In genomic region chr13:117286939-117287338, GRCm38 (mm10) we compare ENCODE assay signal across 14 mouse cellular contexts.
DNase-seq lines count a peak whose midpoint lies in the region; ATAC-seq and TF ChIP-seq lines count a peak whose summit lies in the region.
"Had no signal": no experiment of that assay in that cellular context is flagged by ENCODE, and none has a peak within 500 bp of the region (broad histone marks: within the 10 kb centered on the region; RNA-seq: fewer than 3 reads in every experiment).

No protein-coding gene starts in this region.

- H3K4me3 ChIP-seq in forebrain, postnatal 0 days (ENCODE audit: low read depth, low read length) = no peak overlapping the region
- H3K4me3 ChIP-seq in forebrain, embryonic 14.5 days (ENCODE audit: low read depth, low read length) = no peak overlapping the region
- H3K4me3 ChIP-seq in midbrain, embryonic 11.5 days (ENCODE audit: low read depth, low read length) = no peak overlapping the region
- H3K4me3 ChIP-seq in midbrain, embryonic 15.5 days = no peak overlapping the region
- no peak overlapping the region for H3K4me3 ChIP-seq in limb, embryonic 10.5 days
- H3K4me3 ChIP-seq: limb, embryonic 13.5 days; myocyte had no signal

- H3K9me3 ChIP-seq in forebrain, postnatal 0 days (ENCODE audit: low read length) = no peaks in the 10 kb centered on the region
- H3K9me3 ChIP-seq in forebrain, embryonic 14.5 days (replicated peaks; ENCODE audit: control insufficient read depth, low read length) = no peaks in the 10 kb centered on the region
- no peaks in the 10 kb centered on the region for H3K9me3 ChIP-seq in midbrain, embryonic 11.5 days (ENCODE audit: control insufficient read depth, low read length)
- no peaks in the 10 kb centered on the region for H3K9me3 ChIP-seq in midbrain, embryonic 15.5 days
- no peaks in the 10 kb centered on the region for H3K9me3 ChIP-seq in limb, embryonic 10.5 days (replicated peaks)
- H3K9me3 ChIP-seq: limb, embryonic 13.5 days had no signal

- no peaks in the 10 kb centered on the region for H3K4me1 ChIP-seq in forebrain, postnatal 0 days (ENCODE audit: insufficient read depth)
- no peaks in the 10 kb centered on the region for H3K4me1 ChIP-seq in forebrain, embryonic 14.5 days (ENCODE audit: control insufficient read depth, insufficient read depth, low read length)
- no peaks in the 10 kb centered on the region for H3K4me1 ChIP-seq in midbrain, embryonic 11.5 days (ENCODE audit: control insufficient read depth, insufficient read depth, low read length)
- no peaks in the 10 kb centered on the region for H3K4me1 ChIP-seq in midbrain, embryonic 15.5 days
- H3K4me1 ChIP-seq in limb, embryonic 10.5 days = 0 out of 2 replicates have a peak, but pooled peaks cover 8% of the 10 kb centered on the region
- H3K4me1 ChIP-seq: limb, embryonic 13.5 days had no signal

- 97% methylated on average over 2 of the region's 2 CpGs for WGBS in forebrain, postnatal 0 days
- 96% methylated on average over 2 of the region's 2 CpGs for WGBS in forebrain, embryonic 14.5 days
- 87% methylated on average over 2 of the region's 2 CpGs for WGBS in midbrain, embryonic 11.5 days
- 97% methylated on average over 2 of the region's 2 CpGs for WGBS in midbrain, embryonic 15.5 days
- WGBS in limb, embryonic 10.5 days = 93% methylated on average over 2 of the region's 2 CpGs

- ATAC-seq in forebrain, postnatal 0 days = no peak
- no peak for ATAC-seq in forebrain, embryonic 14.5 days
- ATAC-seq in midbrain, embryonic 11.5 days (ENCODE audit: low FRiP score) = no peak
- no peak for ATAC-seq in midbrain, embryonic 15.5 days (replicated peaks)

- no peak overlapping the region for H3K4me2 ChIP-seq in forebrain, postnatal 0 days (ENCODE audit: low read depth)
- no peak overlapping the region for H3K4me2 ChIP-seq in forebrain, embryonic 14.5 days (ENCODE audit: low read length)
- no peak overlapping the region for H3K4me2 ChIP-seq in midbrain, embryonic 11.5 days
- H3K4me2 ChIP-seq in midbrain, embryonic 15.5 days = no peak overlapping the region
- H3K4me2 ChIP-seq: limb, embryonic 13.5 days had no signal

- no peaks in the 10 kb centered on the region for H3K27me3 ChIP-seq in forebrain, postnatal 0 days (ENCODE audit: insufficient read depth, low read length)
- no peaks in the 10 kb centered on the region for H3K27me3 ChIP-seq in forebrain, embryonic 14.5 days (replicated peaks; ENCODE audit: control insufficient read depth, insufficient read depth, low read length)
- H3K27me3 ChIP-seq in midbrain, embryonic 11.5 days (ENCODE audit: control insufficient read depth, insufficient read depth, low read length) = no peaks in the 10 kb centered on the region
- H3K27me3 ChIP-seq in midbrain, embryonic 15.5 days (replicated peaks) = no peaks in the 10 kb centered on the region
- H3K27me3 ChIP-seq in limb, embryonic 10.5 days (ENCODE audit: low read depth, poor library complexity, severe bottlenecking) = no peaks in the 10 kb centered on the region
- H3K27me3 ChIP-seq: limb, embryonic 13.5 days had no signal

- H3K9ac ChIP-seq in forebrain, postnatal 0 days = no peak overlapping the region
- no peak overlapping the region for H3K9ac ChIP-seq in forebrain, embryonic 14.5 days (ENCODE audit: low read length)
- H3K9ac ChIP-seq in midbrain, embryonic 11.5 days (ENCODE audit: low read length) = no peak overlapping the region
- H3K9ac ChIP-seq in midbrain, embryonic 15.5 days = no peak overlapping the region
- H3K9ac ChIP-seq: limb, embryonic 13.5 days had no signal

- peak; percentile 17 for TF ChIP-seq CTCF in forebrain, postnatal 0 days (IDR thresholded peaks at IDR 0.05; ENCODE audit: low read depth)

- no peak for DNase-seq in forebrain, postnatal 0 days
- no peak for DNase-seq in forebrain, embryonic 14.5 days (ENCODE audit: low spot score)
- DNase-seq in midbrain, embryonic 11.5 days (ENCODE audit: low spot score, missing footprints) = peak; percentile 83
- DNase-seq in induced T-regulatory cell, adult 2 months (ENCODE audit: low read depth) = peak; percentile 61
- DNase-seq in thymus, postnatal 4 days = peak; percentile 71
- no peak for DNase-seq in limb, embryonic 10.5 days (ENCODE audit: low spot score)
- DNase-seq in adrenal gland, adult 8-10 months = no peak
- DNase-seq: gastrocnemius, postnatal 25 days; heart, postnatal 14 days; kidney, adult 18-20 months had no signal

- H3K27ac ChIP-seq in forebrain, postnatal 0 days (ENCODE audit: low read depth, low read length) = no peak overlapping the region
- H3K27ac ChIP-seq in forebrain, embryonic 14.5 days (ENCODE audit: low read depth, low read length) = no peak overlapping the region
- no peak overlapping the region for H3K27ac ChIP-seq in midbrain, embryonic 11.5 days (ENCODE audit: low read depth, low read length)
- H3K27ac ChIP-seq in midbrain, embryonic 15.5 days = no peak overlapping the region
- H3K27ac ChIP-seq in limb, embryonic 10.5 days = no peak overlapping the region
- H3K27ac ChIP-seq: limb, embryonic 13.5 days; macrophage had no signal

- no peaks in the 10 kb centered on the region for H3K36me3 ChIP-seq in forebrain, postnatal 0 days (ENCODE audit: insufficient read depth)
- H3K36me3 ChIP-seq in forebrain, embryonic 14.5 days (ENCODE audit: control insufficient read depth, insufficient read depth, low read length) = no peaks in the 10 kb centered on the region
- no peaks in the 10 kb centered on the region for H3K36me3 ChIP-seq in midbrain, embryonic 11.5 days (ENCODE audit: control insufficient read depth, insufficient read depth, low read length)
- H3K36me3 ChIP-seq in midbrain, embryonic 15.5 days (replicated peaks) = no peaks in the 10 kb centered on the region
- no peaks in the 10 kb centered on the region for H3K36me3 ChIP-seq in limb, embryonic 10.5 days
- H3K36me3 ChIP-seq: limb, embryonic 13.5 days had no signal

Comparison
In these comparisons a context has a peak if more than half of its experiments do, and no peak if none do; other contexts are left out.
1. DNase-seq: peak in midbrain, embryonic 11.5 days (single experiment), induced T-regulatory cell, adult 2 months (single experiment) and thymus, postnatal 4 days (single experiment); none in forebrain, postnatal 0 days (single experiment), forebrain, embryonic 14.5 days (single experiment), limb, embryonic 10.5 days (single experiment) and adrenal gland, adult 8-10 months (single experiment).